Mouse (Mus musculus) layer of hippocampus, adult 9-11 months (tissue): Measurements from ENCODE around the gene 1810010D01Rik.

Source experiments
- DNase-seq: peaks from one replicate; pipeline ENCODE4 v3.0.0; 2022

Gene 1810010D01Rik

DNA sequence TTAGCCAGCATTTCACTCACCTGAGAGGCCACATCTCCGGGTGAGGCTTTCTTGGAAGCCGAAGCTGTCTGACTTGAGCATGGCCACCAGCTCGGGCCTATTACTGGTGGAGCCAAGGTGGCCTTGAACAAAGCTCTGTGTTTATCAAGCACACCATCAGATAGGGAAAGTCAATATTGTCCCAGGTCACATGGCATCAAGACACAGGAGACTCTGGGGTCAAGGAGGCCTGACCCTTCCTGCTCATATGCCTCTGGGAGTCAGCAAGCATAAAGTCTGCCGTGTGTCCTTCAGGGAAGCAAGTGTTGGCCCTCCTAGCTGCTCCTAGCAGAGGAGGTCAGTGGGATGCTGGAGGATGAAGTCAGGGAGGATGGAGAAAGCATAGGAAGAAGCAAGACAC lies at the start of gene 1810010D01Rik:
Gene 1810010D01Rik, minus strand, starts transcription at position 114 of the 400 bp plus-strand sequence.
- no peak for DNase-seq

DNA sequence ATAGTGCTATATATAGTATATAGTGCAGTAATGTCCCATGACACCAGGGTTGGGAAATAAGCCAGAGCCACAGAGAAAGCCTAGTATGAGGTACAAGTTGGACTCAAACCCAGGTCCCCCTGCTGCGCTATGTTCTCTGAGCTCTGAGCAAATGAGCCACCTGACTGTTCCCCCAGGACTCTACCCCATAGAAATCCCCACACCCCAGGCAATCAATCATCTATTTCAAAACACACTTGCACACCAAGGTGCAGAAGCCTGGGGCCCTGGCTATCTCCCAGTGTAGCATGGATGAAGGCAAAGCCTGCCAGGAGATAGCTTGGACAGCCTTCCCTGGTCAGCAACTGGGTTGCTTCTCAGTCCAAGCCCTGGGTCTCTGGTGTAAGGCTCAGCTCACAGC lies 48.2 kb upstream of the 1810010D01Rik start:
- DNase-seq, result no peak

DNA sequence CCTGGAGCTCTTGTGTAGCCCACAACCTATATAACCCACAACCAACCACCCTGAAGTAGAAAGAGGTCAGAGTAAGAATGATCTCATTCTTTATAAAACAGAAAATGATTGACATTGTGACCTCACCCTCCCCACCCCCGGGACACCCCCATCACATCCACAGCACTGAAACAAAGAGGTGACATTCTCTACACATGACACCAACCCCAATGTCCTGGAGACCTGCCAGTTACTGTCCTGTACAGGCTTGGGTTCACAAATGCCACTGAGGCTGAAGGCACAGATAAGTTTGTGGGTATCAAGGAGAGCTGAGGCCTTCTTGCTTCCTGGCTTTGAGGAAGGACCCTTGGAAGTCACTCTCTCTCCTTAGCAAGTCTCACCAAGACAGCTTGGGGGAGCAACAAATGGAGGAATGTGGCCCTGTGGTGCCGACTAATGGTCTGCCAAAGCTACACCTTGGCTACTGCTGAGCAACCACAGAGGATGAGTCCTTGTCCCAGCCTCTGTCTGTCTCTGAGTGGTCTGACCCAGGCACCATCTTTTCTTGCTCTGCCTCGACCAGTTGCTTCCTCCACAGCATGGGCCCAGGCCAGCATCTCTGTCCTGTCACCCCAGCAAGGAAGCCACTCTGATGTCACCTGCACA lies 46.2 kb upstream of the 1810010D01Rik start:
- DNase-seq, result no peak

DNA sequence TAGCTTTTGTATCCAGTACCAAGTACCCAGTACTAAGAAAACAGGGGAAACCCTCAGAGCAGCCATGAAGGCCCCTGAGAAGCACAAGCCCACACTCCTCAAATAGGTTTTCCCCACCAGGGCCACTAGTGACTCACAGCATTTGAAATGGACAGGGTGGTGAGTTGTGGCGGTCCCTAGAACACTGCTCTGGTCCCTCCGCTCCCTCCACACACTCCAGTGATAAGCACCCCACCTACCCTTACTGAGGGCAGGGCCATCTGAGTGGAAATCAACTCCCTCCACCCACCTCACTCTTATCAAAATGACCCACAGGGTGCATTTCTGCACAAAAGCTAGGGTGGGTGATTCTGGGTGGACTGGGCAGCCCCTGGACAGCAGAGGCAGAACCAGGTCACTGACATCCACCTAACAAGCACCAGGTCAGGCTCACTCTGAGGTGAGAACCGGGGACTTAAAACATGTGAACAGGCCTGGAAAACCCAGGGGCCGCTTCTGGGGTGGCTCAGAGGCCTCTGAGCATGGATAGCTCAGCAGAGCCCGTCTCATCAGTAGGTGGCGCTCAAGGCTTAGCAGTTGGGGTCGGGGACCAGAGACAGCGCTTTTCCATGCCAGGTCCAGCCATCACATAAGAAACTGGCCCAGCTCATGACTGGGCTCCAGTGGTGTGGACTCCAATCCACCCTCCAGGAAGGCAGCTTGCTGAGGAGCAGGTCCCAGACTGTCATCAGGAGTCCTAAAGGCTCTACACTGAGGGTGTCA lies 45.0 kb upstream of the 1810010D01Rik start:
- DNase-seq, result peak; percentile 69

DNA sequence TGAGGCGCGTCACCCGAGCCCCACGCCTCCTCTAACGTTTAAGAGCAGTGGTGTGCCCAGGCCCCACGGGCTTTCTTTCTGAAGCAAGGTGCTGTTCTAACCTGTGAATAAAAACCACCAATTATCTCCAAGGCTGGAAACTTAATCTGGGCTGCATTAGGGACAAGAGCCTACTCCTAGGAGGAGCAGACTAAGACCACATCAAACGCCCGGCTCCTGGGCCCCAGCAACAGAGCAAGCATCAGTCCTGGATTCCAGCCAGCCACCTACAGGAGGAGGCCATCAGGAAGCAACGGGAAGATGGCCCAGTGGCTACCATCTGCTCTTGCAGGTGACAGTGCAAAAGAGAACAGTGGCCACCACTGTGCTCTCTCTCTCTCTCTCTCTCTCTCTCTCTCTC lies 42.3 kb upstream of the 1810010D01Rik start:
- DNase-seq, result no peak

DNA sequence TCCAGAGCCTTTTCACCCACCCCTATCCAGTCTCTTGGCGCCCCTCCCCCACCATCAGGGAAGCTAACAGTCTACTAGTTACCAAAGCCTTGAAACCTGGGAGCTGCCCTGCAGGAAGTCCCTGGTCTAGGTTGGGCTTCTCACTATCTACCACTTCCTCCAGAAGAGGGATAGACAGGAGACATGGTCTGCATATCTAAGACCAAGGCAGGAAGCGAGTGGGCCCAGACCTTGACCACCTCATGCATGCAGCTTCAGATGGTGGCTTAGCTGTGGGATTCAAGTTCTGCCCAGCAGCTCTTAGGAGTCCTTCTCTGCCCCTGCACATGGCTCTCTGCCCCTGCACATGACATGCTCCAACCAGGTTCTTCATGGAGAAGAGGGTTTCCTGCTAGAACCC lies 41.0 kb upstream of the 1810010D01Rik start:
- no peak for DNase-seq

DNA sequence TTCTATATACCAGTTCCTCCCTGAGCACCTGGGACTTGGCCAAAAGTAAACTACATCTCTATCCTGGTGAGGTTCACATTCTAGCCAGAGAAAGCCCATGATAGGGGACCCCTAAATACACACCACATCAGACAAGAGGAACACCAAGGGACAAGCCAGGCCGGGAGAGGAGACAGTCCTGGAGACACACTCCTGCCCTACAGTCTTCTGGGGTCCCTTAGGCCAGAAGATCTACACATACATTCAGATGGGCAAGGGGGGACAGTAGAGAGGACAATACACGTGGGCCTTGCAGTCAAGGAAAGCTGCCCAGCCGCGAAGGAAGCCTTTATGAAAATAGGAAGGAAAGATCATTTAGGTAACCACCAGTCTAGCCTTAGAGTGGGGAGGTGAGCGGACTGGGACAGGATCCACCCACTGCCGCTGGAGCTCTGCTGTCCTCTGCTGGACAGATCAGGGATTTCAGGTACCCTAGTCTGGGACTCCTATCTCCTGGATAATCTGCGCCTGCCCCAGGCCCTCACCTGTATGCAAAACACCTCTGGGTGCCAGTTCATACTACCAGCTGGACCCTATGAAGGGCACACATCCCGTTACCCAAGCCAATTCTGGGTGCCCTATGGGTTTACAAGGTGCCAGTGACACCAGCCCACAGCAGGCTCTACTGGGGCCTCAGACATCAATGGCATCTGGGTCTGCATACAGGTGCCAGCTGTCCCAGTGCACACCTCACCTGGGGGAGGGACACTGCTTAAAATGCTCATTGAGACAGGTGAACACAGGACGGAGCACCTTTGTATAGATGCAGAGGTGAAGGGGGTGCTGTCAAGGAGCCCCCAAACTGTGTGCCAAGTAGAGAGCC lies 35.2 kb upstream of the 1810010D01Rik start:
- DNase-seq, result peak; percentile 22

DNA sequence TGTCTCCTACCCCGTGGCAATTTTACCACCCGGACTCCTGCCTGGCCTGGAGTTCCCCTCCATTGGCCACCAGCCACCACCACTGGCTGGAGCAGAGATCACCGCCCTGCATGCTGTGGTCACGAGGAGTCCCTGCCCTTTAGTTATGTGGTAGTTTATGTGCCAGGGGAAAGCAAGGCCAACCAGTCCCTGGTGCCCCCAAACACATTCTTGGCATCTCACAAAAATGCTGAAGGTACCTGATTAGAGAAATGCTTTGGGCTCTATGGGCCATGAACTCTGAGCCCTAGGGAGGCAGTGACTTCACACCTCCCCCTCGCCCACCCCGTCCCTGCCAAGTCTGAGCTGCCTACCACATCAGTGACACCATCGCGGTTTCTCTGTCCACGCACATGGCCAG lies 34.1 kb upstream of the 1810010D01Rik start:
- DNase-seq, result no peak

DNA sequence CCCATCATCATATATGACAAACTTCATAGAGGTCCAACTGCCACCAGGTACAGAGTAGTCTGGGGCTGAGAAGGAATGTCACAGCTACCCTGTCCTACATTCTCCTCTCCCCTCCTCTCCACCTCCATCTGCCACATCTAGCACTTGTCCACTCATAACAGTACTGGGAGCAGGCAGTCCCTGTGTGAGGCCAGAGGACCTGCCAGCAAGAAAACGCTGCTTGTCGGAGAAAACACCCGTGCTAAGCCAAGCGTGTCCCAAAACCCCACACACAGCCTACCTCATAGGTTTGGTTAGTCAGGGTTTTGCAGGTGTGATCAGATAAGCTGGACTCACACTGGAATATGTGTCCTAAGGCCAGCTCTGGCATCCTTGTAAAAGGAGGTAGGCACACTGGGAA lies 33.0 kb upstream of the 1810010D01Rik start:
- DNase-seq, result no peak

DNA sequence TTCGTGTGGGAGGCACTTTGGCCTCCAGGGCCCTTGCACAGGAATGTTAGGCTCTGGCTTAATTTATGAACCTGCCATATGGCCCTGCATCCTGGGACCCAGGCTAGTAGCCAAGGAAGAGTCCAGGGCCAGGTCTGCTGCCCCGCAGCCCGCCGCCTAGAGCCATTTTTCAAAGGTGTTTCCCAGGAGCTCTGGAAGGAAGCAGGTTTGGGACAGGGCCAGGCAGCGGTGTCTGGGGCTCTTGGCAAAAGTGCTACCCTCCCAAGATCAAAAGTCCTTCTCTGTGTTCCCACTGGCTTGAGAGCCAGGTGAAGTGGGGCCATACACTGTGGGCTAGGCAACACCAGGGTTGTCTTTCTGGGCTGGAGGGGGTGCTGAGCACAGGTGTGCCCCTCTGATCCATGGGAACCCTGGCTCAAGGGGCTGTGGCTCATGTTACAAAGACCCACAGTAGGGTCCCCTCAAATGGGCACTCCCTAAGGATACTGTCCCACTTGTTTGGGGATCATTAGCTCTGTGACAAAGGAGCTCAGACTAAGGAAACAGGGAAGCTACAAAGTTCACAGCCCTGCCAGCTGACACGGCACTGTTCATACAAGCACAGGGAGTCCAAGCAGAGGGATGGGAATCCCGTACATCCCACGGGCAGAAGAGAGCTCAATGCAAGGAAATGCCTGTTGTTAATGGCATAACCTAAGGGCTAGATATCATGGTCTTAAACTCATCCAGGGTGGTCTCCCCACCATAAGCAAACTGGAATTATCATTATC lies 32.0 kb upstream of the 1810010D01Rik start:
- DNase-seq, result no peak

DNA sequence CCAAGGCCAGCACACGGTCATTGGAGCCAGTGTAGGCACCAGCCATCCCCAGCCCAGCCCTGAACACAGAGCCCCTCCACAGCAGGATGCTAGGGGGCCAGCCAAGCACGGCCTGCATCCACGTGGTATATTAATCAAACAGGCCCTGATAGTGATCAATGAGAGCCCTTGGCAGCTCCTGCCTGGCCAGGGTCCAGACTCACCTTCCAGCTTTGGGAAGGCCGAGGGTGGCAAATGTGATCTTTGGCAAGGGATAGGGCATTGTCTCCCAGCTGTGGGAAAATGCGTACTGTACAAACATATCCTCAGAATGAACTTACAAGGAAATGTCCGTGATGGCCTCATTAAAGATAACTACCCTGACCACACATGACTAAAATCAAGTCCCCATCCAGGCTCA lies 31.2 kb upstream of the 1810010D01Rik start:
- no peak for DNase-seq

DNA sequence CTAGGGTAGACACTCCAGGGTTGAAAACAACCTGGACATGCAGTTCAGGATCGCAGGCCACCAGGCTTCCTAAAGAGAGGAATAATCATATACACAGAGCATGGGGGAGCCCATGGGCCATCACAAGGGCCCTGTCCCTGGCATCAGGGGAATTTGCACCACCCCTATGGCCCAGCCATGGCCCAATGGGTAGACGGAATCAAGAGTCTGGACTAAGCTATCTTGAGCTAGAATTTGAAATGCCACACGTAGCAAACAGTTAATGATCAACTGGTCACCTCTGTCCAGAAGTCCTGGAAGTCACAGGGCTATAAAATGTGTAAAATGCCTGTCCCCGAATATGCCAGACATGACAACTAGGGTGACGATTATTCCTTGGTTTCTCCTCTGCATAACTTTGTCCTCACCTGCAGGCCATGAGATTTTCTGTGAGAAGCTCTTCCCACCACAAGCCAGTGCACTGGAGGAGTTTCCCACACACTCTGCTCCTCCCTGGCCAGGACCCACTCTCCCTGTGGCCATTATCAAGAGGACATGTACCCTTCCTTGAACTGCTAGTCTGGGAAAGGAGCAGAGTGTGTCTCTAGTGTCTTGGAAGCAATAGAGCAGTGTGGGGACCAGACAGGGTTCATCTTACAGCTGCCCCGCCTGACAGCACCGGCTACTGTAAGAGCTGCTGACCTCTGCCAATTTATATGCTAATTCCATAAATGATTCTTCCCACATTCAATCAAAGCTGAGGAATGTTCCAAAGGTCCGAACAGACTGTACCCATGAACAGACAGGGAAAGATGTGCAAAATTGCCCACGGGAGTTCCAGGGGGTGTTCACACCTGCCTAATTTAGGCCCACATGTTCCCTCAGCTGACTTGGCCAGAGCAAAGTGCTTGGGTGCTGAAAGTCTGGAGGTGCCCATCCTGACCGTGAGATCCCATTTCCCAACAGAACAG lies 27.2 kb upstream of the 1810010D01Rik start:
- DNase-seq, result no peak

DNA sequence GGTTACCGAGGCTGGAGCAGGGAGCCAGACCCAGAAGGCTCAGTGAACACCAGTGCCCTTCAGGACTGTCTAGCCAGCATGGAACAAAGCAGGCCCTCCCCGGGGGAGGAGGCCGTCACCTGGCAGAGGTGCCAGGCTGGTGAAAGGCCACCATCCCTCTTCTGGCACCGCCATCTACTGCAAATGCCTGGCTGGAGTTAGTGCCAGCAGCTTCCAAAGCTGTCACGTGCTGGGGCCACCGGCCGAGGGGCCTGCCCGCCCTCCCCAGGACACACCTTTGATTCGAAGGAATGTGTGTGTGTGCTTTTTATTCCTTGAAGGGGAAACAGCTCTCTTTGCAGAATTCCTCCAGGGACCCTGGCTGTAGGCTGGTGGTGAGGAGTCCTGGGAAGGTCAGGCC lies 23.7 kb upstream of the 1810010D01Rik start:
- DNase-seq, result no peak

DNA sequence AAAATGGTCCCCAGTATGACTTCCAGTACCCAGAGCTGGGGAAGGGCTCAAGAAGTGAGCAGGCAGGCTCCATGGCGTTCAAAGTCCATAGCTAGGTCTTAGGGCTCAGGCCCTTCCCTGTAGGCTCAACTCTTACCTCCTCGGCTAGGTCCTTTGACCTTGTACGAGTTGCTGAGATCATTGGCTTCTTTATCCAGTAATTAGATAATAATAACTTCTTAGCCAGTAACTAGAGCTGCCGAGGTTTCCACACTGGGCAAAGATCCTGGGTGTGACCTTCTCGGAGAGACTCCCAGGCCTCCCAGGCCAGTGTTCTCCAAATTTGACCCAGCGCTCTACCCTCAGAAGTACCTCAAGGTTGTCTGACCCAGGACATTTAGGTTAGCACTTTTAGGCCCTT lies 18.7 kb upstream of the 1810010D01Rik start:
- DNase-seq, result no peak

DNA sequence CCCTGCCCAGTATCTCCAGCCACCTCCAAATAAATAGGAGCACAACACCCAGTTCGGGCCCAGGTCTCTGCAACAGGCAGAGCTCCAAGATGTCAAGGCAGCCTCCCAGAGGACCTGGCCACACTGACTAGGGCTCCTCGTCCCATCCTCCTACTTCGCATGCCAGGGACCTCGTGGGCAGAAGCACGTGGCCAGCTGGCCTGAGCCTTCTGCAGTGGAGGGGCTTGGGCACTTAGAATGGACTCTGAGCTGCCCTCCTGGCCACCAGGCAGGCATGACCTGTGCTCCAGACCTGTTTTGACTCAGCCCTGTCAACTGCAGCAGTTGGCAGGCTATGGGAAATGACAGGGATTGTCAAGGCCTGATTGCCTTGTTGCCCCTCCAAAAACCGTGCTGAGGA lies 17.7 kb upstream of the 1810010D01Rik start:
- no peak for DNase-seq

DNA sequence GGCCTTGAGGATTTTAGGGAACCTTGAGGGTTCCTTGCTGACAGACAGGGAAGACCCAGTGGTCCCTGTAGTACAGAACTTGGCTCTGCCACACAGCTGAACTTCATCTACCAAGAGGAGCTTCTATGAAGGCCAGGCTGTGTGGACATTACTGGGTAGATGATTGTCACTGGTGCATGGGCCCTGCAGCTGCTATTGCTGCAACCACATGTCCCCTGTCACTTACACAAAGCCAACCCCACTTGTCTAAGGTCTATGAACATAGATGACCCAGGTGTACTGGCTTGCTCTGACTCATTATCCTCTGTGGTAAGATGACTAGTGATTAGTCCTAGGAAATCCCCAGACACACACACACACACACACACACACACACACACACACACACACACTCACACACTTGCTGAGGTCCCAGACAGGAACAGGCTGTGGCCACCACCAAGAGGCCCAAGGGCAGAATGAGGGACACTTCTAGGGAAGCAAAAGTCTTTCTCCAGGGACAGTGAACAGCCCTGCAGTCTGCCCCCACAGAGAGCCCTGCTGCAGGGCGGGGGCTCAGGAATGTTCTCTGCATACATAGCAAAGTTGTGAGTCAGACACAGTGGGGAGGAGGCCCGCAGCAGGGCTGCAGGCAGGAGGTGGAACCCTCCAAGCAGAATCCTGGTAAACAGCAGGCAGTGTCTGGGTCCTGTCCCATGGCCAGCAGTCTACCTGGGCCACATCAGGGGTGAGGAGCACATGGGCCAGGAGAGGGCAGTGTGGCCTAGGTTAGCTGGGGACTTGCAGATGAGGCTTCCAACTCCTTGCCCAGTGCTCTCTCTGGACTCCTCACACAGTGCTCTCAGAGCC lies 14.1 kb upstream of the 1810010D01Rik start:
- no peak for DNase-seq

DNA sequence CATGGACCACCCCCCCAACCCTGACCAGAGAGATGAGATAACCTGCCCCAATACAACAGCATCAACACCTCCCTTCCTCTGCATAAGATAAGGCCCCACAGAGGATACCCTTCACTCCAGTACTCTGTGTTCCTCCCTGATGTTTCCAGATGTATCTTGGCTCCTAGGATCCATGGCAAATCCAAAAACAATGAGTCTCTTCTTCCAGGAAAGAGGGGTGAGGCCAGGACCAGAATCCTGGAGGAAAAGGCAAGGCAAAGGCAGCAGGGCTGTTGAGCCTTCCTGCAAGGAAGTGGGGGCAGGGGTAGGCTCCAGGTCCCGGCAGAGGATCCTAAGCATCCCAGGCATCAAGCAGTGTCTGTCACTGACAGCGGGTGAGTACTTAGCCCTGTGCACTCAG lies 13.4 kb upstream of the 1810010D01Rik start:
- no peak for DNase-seq

DNA sequence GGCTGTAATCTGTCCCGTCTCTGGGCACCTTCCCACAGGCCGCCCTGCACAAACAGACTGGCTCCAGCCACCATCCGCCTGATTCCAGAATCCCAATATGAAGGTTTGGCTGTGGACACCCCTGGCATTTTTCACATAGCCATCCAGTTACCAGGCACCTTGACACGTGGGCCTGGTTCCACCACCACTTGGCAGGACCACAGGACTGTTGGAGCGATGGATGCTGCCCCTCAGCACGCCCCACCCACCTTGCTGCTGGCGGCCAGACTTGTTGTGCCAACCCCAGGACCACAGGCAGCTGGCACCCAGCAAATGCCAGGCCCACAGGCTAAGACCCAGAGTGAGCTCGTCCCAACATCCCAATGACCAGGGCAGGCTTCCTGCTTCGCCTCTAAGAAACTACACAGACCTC lies 11.5 kb upstream of the 1810010D01Rik start:
- DNase-seq, result no peak

DNA sequence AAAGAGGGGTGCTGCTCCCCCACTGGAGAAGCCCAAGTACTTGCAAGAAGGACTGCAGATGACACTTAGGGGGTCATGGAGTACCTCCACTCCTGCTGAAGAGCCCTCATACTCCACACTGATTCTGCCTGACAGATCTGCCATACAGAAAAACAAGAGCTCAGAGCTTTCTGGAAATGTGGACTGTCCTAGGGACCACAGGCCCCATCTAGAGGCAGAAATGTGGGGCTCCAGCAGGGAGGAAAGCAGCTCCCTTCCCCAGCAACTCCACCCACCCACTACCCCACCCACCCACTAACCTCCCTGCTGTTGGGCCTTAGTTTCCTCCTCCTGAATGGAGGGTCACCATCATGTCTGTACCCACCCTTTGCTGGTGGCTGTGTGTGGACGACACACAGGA lies 8.7 kb upstream of the 1810010D01Rik start:
- no peak for DNase-seq

DNA sequence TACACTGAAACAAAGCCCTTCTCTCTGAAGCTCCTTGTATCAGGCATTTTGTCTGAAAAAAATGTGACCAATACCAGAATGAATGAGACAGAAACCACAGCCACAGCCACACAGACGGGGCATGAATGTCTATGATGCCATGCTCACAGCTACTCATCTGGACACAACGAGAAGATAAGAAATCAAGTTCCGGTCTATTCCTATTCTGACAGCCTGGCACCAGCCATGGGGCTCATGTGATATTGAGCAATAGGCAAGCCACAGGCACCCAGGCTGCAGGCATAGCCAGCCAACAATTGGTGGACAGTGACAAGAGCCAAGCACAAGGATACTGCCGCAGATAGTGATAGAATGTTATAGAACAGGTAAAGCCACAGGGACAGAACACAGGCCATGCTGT lies 7.6 kb upstream of the 1810010D01Rik start:
- peak; percentile 41 for DNase-seq
